Mouse (Mus musculus) MEL (cell line): Measurements from ENCODE around the gene Kcnmb2. TPM values are rescaled to one million over a fixed set of nuclear protein-coding genes. Genes with fewer than 3 reads are reported as not detected.

Experiments used
- DNase-seq: peaks from one replicate; pipeline ENCODE4 v3.0.0; 2011; ENCODE audit warnings: low read depth, low spot score
- H3K27ac ChIP-seq: 2 replicates; pipeline ENCODE4 v1.5.1; 2012; ENCODE audit warnings: low read depth, mild to moderate bottlenecking, control low read depth, low read length, moderate library complexity; ENCODE audit not compliant: control insufficient read depth
- H3K27me3 ChIP-seq, 2 experiments: fragments of 150-350 bp in 1 of 2; sonication (generic) in 1 of 2; 2 replicates each; pipeline ENCODE4 v1.6.1; 2012; ENCODE audit warnings: low read length in 2 of 2, mild to moderate bottlenecking in 2 of 2, improper control_type of control experiment in 1 of 2, moderate library complexity in 1 of 2; ENCODE audit not compliant: insufficient read depth in 2 of 2, control insufficient read depth in 1 of 2
- H3K36me3 ChIP-seq, 2 experiments: 2 replicates each; pipeline ENCODE4 v1.6.1; 2012 to 2014; ENCODE audit warnings: low read length in 2 of 2, improper control_type of control experiment in 1 of 2, inconsistent platforms in 1 of 2, mild to moderate bottlenecking in 1 of 2; ENCODE audit not compliant: insufficient read depth in 2 of 2, control insufficient read depth in 1 of 2
- H3K4me1 ChIP-seq, 2 experiments: fragments of 150-350 bp in 1 of 2; sonication (generic) in 1 of 2; 2 replicates each; pipeline ENCODE4 v1.6.1; 2012; ENCODE audit warnings: low read length in 2 of 2, improper control_type of control experiment in 1 of 2, mild to moderate bottlenecking in 1 of 2; ENCODE audit not compliant: insufficient read depth in 2 of 2, control insufficient read depth in 1 of 2
- H3K4me3 ChIP-seq, 2 experiments: fragments of 150-350 bp in 1 of 2; sonication (generic) in 1 of 2; 2 replicates each; pipeline ENCODE4 v1.5.1; 2012; ENCODE audit warnings: low read depth in 2 of 2, low read length in 2 of 2, mild to moderate bottlenecking in 2 of 2, moderate library complexity in 2 of 2, control low read depth in 1 of 2, improper control_type of control experiment in 1 of 2; ENCODE audit not compliant: control insufficient read depth in 1 of 2, insufficient read depth in 1 of 2
- H3K79me2 ChIP-seq: 2 replicates; pipeline ENCODE4 v1.6.1; 2012; ENCODE audit warnings: mild to moderate bottlenecking, low read length, moderate library complexity; ENCODE audit not compliant: control insufficient read depth, poor library complexity, insufficient read depth
- H3K9ac ChIP-seq: 2 replicates; pipeline ENCODE4 v1.6.1; 2012; ENCODE audit warnings: low read depth, mild to moderate bottlenecking, control low read depth, low read length, moderate library complexity; ENCODE audit not compliant: control insufficient read depth, poor library complexity, severe bottlenecking
- H3K9me3 ChIP-seq: fragments of 150-350 bp; sonication (generic); replicated peaks from 2 replicates; pipeline ENCODE4 v1.6.1; 2012; ENCODE audit warnings: mild to moderate bottlenecking, low read length, improper control_type of control experiment, moderate library complexity; ENCODE audit not compliant: insufficient read depth
- CHD2 ChIP-seq: IDR thresholded peaks from 2 replicates; pipeline ENCODE4 v1.6.1; 2011; ENCODE audit warnings: low read length, improper control_type of control experiment
- GATA1 ChIP-seq: IDR thresholded peaks from 2 replicates; pipeline ENCODE4 v1.6.1; 2011; ENCODE audit warnings: low read depth, low read length, improper control_type of control experiment
- JUND ChIP-seq: IDR thresholded peaks from 2 replicates; pipeline ENCODE4 v1.6.1; 2011; ENCODE audit warnings: low read depth, mild to moderate bottlenecking, improper control_type of control experiment, low read length
- MAFK ChIP-seq: IDR thresholded peaks from 2 replicates; pipeline ENCODE4 v1.6.1; 2011; ENCODE audit warnings: low read depth, mild to moderate bottlenecking, low read length, improper control_type of control experiment, borderline replicate concordance
- MEF2A ChIP-seq: IDR thresholded peaks from 2 replicates; pipeline ENCODE4 v1.6.1; 2014; ENCODE audit warnings: low read depth, mild to moderate bottlenecking, inconsistent platforms, low read length, improper control_type of control experiment; ENCODE audit not compliant: poor library complexity, insufficient replicate concordance, severe bottlenecking; ENCODE audit errors: extremely low read depth
- MXI1 ChIP-seq: IDR thresholded peaks from 2 replicates; pipeline ENCODE4 v1.6.1; 2011; ENCODE audit warnings: mild to moderate bottlenecking, low read depth, low read length, improper control_type of control experiment
- POLR2A ChIP-seq, 2 experiments: IDR thresholded peaks; 2 replicates each; pipeline ENCODE4 v1.6.1; 2011 to 2012; ENCODE audit warnings: low read length in 2 of 2, mild to moderate bottlenecking in 2 of 2, control low read depth in 1 of 2, improper control_type of control experiment in 1 of 2, low read depth in 1 of 2, moderate library complexity in 1 of 2; ENCODE audit not compliant: control insufficient read depth in 1 of 2, insufficient read depth in 1 of 2, poor library complexity in 1 of 2
- ZC3H11A ChIP-seq: IDR thresholded peaks from 2 replicates; pipeline ENCODE4 v1.6.1; 2012; ENCODE audit warnings: low read depth, mild to moderate bottlenecking, inconsistent platforms, low read length, improper control_type of control experiment
- ZKSCAN1 ChIP-seq: IDR thresholded peaks from 2 replicates; pipeline ENCODE4 v1.6.1; 2012; ENCODE audit warnings: low read depth, mild to moderate bottlenecking, inconsistent platforms, low read length, improper control_type of control experiment, moderate library complexity
- polyA plus RNA-seq, 2 experiments: library from polyadenylated mRNA; stranded (reverse) in 1 of 2; unstranded in 1 of 2; fragments of >175 nt in 1 of 2; fragments of >200 nt in 1 of 2; gene quantifications; 2 replicates each; pipeline versions ENCODE4 v1.2.1 to v1.2.4; 2012; ENCODE audit warnings: low replicate concordance in 2 of 2, low read depth in 1 of 2; ENCODE audit not compliant: insufficient read length in 2 of 2, insufficient read depth in 1 of 2, missing spikeins in 1 of 2
- total RNA-seq: library from RNA; depleted of rRNA; stranded (reverse); fragments of 300-350 nt; gene quantifications from 2 replicates; pipeline ENCODE4 v1.2.3, GENCODE M21; 2012

The Kcnmb2 gene
- total and polyA plus RNA-seq, 3 experiments = not detected

- TF ChIP-seq MAFK = no peak
- Histone ChIP-seq H3K36me3 (no peaks in the 10 kb centered on the region), H3K79me2 (no peaks in the 10 kb centered on the region), H3K4me1 (no peaks in the 10 kb centered on the region), H3K4me3 (no peak overlapping the region), H3K9me3 (no peaks in the 10 kb centered on the region), H3K9ac (no peak overlapping the region), H3K27ac (no peak overlapping the region), H3K27me3 (no peaks in the 10 kb centered on the region)
- DNase-seq = no peak
Observed at GRCm38 (mm10) chr3:32012205-32012931, 110.1 kb downstream of the Kcnmb2 start.

- no peaks in the 10 kb centered on the region for H3K4me1 ChIP-seq
- no peak overlapping the region for H3K27ac ChIP-seq
- TF ChIP-seq MEF2A (no peak), MXI1 (no peak), JUND (no peak), CHD2 (no peak), ZKSCAN1 (no peak), ZC3H11A (no peak), GATA1 (no peak), POLR2A (IDR thresholded peaks at IDR 0.05; ENCODE audit: control insufficient read depth in 1 of 2, insufficient read depth in 1 of 2, low read depth in 1 of 2, low read length in 2 of 2, poor library complexity in 1 of 2) (no peak)
- no peaks in the 10 kb centered on the region for H3K9me3 ChIP-seq
- no peaks in the 10 kb centered on the region for H3K27me3 ChIP-seq
- DNase-seq = no peak
- H3K9ac ChIP-seq = no peak overlapping the region
- H3K36me3 ChIP-seq = no peaks in the 10 kb centered on the region
- H3K4me3 ChIP-seq = no peak overlapping the region
- no peaks in the 10 kb centered on the region for H3K79me2 ChIP-seq
Observed at GRCm38 (mm10) chr3:32020981-32021380, 118.7 kb downstream of the Kcnmb2 start.

- H3K4me3 ChIP-seq = no peak overlapping the region
- no peaks in the 10 kb centered on the region for H3K79me2 ChIP-seq
- H3K9me3 ChIP-seq = no peaks in the 10 kb centered on the region
- no peak for DNase-seq
- no peaks in the 10 kb centered on the region for H3K4me1 ChIP-seq
- no peak overlapping the region for H3K9ac ChIP-seq
- H3K27me3 ChIP-seq = no peaks in the 10 kb centered on the region
- no peak for TF ChIP-seq MXI1
- H3K27ac ChIP-seq = no peak overlapping the region
- no peaks in the 10 kb centered on the region for H3K36me3 ChIP-seq
Observed at GRCm38 (mm10) chr3:32029375-32030050, 127.2 kb downstream of the Kcnmb2 start.
